Mouse (Mus musculus) cortical plate, adult 2 months (tissue): ENCODE data around the gene Etl4.

Experiments
- CTCF ChIP-seq: fragments of 200-500 bp; IDR thresholded peaks from 2 replicates; pipeline ENCODE4 v1.5.1; 2011; ENCODE audit warnings: mild to moderate bottlenecking, control low read depth, low read length; ENCODE audit not compliant: insufficient read depth; ENCODE audit errors: extremely low read depth
- POLR2A ChIP-seq: fragments of 200-500 bp; IDR thresholded peaks from 2 replicates; pipeline ENCODE4 v1.6.1; 2011; ENCODE audit warnings: mild to moderate bottlenecking, low read length, control low read depth; ENCODE audit not compliant: insufficient read depth; ENCODE audit errors: extremely low read depth

- TF ChIP-seq POLR2A (no peak), CTCF (no peak)
Observed at GRCm38 (mm10) chr2:20571940-20572339, 662.4 kb downstream of the Etl4 start.
